Mouse (Mus musculus) frontal cortex, adult 2 months (tissue): ENCODE data around the gene Hes5. TPM values are rescaled to one million over a fixed set of nuclear protein-coding genes. Genes with fewer than 3 reads are reported as not detected.

Experiments used
- DNase-seq, 2 experiments: peaks; one replicate each; pipeline ENCODE4 v3.0.0; 2022; ENCODE audit warnings: low spot score in 1 of 2; ENCODE audit errors: extremely low spot score in 1 of 2
- polyA plus RNA-seq: library from polyadenylated mRNA; depleted of rRNA; stranded (reverse); fragments of >200 nt; gene quantifications from 2 replicates; pipeline ENCODE4 v1.2.3, GENCODE M21; 2012

The Hes5 gene
- polyA plus RNA-seq, 1 experiment: 68.8 TPM

DNA sequence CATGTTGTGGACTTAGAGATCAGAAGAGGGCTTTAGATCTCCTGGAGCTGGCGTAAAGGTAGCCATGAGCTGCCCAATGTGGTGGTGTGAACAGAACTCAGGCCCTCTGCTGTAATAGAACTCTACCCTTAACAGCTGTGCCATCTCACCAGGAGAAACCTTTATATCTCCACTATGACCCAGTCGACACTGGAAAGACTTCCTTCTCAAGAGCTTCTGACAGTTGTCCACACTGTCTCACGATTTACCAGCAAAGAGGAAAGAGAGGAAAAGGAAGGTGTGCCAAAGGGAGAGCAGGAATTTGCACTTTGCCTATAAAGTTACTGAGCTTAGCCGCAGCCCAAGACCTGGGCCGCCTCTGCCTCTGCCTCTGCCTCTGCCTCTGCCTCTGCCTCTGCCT is 18.9 kb upstream of the Hes5 start:
- DNase-seq: no peak

DNA sequence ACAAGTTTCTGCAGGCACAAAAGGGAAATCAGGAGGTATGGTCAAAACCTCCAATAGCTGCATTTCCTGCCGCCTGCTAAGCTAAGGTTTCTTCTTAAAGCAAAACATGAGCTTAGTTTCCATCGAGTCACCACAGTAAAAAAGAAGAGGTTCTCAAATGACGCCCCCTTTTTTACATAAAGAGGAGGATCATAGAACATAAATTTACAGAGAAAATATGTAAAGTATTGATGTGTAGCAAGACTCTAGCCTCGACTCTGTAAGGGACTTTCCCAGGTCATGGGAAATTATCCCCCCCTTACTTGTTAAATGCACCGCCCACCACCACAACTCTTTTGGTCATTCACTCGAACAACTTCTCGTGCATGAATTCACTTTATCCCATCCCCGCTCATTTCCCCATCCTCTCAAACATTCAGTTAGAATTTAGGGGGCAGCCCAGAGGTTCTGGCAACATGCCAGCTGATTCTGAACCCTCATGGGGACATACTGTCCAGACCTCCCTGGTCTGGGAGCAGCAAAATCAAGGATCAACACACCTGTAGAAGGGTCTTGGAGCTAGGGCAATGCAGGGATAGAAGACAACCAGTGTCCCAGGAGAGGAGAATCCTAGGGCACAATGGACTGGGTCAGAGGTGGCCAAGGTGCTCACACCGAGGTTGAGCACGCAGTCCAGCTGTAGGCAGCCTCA is 17.9 kb upstream of the Hes5 start:
- DNase-seq: no peak

- DNase-seq: no peak
These were observed 17.2 kb upstream of the Hes5 start for GRCm38 (mm10) chr4:154943323-154944039.

- peak; percentile 81 to 90 for DNase-seq
These were observed 16.6 kb upstream of the Hes5 start for GRCm38 (mm10) chr4:154944121-154944590.

GRCm38 (mm10) chr4:154946319-154946718 is 14.4 kb upstream of the Hes5 start:
- DNase-seq: peak in 1 of 2 experiments; percentile 65

GRCm38 (mm10) chr4:154948066-154948939 is 12.4 kb upstream of the Hes5 start:
- peak in 1 of 2 experiments; percentile 52 for DNase-seq

- no peak for DNase-seq
These were observed 11.7 kb upstream of the Hes5 start for GRCm38 (mm10) chr4:154948940-154949588.

GRCm38 (mm10) chr4:154949589-154949982 is 11.1 kb upstream of the Hes5 start:
- DNase-seq: no peak

DNA sequence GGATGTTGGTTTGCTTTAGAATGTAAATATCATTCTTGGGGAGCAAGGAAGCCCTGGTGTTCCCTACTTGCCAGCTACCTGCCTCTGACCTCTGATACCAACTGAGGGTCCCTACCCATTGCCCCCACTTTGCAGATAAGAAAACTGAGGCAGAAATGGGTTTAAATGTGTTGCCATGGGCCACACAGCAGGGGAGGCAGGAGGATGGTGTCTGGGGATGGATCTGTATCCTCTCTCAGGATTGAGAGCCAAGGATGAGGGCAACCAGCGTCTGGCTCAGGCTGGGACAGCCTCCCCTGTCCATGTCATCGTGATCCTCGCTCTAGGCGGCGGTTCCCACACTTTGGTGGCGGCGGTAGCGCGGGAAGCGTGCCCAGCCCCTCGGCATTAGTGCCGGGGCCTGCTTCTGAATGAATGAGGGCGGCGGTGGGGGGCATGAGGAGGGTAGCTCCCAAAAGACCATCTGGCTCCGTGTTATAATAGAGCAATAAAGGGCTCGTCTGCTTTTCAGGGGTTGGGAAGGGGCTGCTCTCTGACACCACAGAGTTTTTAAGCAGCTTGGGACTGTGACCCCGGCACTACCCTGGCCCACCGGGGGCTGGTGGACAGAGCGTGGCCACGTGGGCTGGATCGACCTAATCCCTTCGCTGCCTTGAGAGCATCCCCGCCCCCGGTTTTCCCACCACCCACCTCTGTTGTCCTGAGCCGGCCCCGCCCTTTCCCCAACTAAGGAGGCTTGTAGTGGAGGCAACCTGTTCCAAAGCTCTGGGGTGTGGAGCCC is 8.1 kb upstream of the Hes5 start:
- DNase-seq: no peak

DNA sequence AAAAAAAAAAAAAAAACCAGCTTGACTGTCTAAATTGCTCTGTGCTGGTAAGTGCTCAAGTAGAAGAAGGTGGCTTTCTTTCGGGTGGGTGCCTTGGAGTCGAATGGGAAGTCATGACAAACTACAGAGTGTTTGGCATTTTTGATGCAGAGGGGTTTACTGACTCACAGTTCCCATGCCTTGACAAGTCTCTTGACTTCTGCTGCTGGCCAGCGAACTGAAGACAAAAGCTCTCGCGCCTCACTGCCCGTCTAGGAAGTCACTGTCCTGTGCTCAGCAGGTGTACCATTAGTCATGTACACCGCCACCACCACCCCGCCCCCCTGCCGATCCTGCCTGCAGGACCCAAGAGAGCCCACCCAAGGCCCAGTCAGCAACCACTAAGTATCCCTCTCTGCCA is 4.1 kb upstream of the Hes5 start:
- no peak for DNase-seq

- DNase-seq: peak; percentile 71 to 77
These were observed 3.3 kb upstream of the Hes5 start for GRCm38 (mm10) chr4:154957289-154957993.

DNA sequence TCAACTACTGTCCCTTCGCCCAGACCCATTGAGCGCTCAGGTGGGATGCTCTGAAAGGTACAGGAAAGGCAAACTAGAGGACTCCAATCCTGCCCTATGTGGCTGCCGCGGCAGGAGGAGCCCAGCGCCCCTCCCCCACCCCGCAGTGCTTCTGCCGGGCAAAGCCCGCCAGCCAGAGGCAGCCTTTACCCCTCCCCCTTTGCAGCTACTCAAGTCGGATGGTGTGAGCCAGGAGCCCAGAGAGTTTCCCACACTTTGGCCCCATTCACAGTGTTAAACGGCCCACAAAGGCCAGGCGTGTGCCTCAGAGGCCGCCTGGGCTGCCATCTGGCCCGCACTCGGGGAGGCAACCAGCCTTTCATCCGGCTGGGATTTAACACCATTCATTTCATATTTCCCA is 2.6 kb upstream of the Hes5 start:
- DNase-seq: peak in 1 of 2 experiments; percentile 67

DNA sequence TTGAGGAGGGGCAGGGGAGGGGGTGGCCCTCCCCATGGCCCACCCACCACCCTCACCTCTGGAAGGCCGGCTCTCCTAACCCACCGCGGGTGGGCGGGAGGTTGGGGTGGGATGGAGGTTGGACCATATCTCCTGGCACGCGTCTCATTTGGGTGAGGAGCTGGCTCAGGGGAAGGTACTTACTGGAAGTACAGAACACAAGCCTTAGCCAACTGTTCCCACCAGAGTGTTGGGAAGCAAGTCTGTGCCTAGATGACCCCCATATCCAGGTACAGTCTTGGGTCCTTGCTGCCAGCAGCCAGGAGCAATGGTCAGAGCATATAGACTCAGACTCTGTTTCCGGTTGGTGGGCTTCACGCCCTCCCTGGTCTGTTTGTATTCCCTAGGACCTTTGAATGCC is 2.1 kb upstream of the Hes5 start:
- DNase-seq: no peak

DNA sequence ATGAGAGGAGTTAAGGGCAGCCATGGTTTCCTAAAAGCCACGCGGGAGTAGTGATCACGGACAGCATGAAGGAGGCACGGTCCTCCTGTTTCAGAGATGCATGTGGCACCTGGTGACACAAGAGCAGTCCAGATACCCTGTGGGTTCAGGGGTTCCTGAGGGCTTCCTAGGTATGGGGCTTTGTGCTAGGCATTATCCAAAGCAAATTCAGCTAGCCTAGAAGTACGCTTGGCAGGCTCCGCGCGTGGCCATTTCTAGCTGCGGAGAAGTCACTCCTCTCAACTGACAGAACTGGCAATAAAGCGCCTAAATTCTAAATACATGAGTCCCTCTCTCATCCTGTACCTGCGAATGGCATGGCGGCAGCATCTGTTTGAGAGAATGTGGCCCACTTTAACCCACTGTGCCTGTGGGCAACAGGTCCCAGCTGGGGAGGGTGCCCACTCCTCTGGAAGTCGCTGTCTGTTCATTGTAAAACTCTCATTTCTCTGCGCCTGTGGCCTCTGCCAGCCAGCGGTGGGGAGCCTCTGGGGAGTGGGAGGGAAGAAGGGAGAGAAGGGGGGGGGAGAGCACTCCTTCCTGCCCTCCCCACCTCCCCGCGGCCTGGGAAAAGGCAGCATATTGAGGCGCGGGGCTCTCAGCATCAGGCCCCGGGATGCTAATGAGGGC is 568 bp upstream of the Hes5 start:
- peak in 1 of 2 experiments; percentile 70 for DNase-seq

DNA sequence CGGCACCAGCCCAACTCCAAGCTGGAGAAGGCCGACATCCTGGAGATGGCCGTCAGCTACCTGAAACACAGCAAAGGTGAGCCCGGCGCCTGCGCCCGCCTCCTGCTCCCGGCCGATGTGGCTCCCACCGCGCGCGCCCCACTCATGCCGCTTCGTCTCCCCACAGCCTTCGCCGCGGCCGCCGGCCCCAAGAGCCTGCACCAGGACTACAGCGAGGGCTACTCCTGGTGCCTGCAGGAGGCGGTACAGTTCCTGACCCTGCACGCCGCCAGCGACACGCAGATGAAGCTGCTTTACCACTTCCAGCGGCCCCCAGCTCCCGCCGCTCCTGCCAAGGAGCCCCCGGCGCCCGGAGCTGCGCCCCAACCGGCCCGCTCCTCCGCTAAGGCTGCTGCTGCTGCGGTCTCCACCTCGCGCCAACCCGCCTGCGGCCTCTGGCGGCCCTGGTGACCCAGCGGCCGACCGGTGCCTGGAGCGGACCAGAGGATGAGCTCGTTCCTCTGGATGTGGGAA is 559 bp downstream of the Hes5 start:
- peak in 1 of 2 experiments; percentile 34 for DNase-seq

- DNase-seq: no peak
These were observed 1.2 kb downstream of the Hes5 start for GRCm38 (mm10) chr4:154961911-154962310.

DNA sequence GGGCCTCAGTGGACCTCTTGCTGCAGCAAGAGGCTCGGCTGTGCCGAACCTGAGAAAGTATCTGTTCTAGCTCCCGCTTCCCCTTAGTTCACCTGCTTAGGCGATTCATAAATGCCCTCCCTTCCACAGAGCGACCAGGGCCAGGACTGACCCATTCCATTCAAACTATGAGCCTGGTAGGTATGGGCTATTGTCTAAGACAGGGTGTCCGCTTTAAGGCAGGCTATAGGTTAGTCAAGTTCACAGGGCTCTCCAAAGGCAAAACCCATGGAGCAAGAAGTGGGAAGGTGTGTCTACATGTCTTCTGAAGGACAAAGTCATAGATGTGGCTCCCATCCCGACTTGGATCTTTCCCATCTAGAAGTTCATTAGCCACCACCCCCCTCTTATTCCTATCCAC is 2.0 kb downstream of the Hes5 start:
- DNase-seq: no peak

- peak in 1 of 2 experiments; percentile 65 for DNase-seq
These were observed 2.6 kb downstream of the Hes5 start for GRCm38 (mm10) chr4:154963190-154963836.
